Mouse (Mus musculus): ENCODE data around the gene Crtc3. TPM values are rescaled to one million over a fixed set of nuclear protein-coding genes. Genes with fewer than 3 reads are reported as not detected.

Crtc3 gene
- total and polyA plus RNA-seq, 3 experiments, result 4.2 to 15.8 TPM; not detected in 1

DNA sequence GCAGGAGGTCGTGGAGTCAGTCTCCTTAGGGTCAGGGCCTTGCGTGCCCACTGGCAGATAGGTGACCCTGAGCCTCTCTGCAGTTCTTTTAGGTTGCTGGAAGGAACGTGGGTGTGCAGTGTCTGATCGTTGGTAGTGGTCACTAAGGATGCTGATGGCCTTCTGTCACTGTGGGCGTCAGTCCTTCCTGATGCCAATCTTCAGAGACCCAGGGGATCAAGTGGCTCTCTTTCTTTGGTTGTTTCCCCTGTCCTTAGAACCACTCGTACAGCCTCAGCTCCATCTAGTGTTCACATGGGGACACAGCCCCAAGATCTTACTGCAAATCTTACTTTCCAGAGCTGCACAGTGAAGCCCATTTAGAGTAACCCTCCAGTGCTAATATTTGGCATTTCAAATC lies 104.7 kb downstream of the Crtc3 start (continued):
- TF ChIP-seq POLR2AphosphoS5 (IDR thresholded peaks at IDR 0.05; ENCODE audit: borderline replicate concordance, low read depth, low read length) (no peak), ZC3H11A (IDR thresholded peaks at IDR 0.05; ENCODE audit: low read depth, low read length) (peak; percentile 96), NRF1 (IDR thresholded peaks at IDR 0.05; ENCODE audit: insufficient read depth, low read depth, low read length, poor library complexity, severe bottlenecking) (no peak), ZNF384 (IDR thresholded peaks at IDR 0.05; ENCODE audit: low read depth, low read length) (no peak; the same call in 1 of the 2 replicates), JUND (IDR thresholded peaks at IDR 0.05; ENCODE audit: low read depth, low read length) (no peak), TBP (IDR thresholded peaks at IDR 0.05; ENCODE audit: low read depth, low read length) (no peak; the same call in 1 of the 2 replicates), TCF12 (IDR thresholded peaks at IDR 0.05; ENCODE audit: low read depth, low read length) (no peak), POLR2AphosphoS2 (IDR thresholded peaks at IDR 0.05; ENCODE audit: low read length) (no peak), CHD1 (IDR thresholded peaks at IDR 0.05; ENCODE audit: low read depth, low read length) (no peak), ELF1 (IDR thresholded peaks at IDR 0.05; ENCODE audit: low read depth, low read length) (no peak), MYC (IDR thresholded peaks at IDR 0.05; ENCODE audit: low read depth, low read length) (no peak), BHLHE40 (IDR thresholded peaks at IDR 0.05; ENCODE audit: borderline replicate concordance, low read depth, low read length) (no peak)

DNA sequence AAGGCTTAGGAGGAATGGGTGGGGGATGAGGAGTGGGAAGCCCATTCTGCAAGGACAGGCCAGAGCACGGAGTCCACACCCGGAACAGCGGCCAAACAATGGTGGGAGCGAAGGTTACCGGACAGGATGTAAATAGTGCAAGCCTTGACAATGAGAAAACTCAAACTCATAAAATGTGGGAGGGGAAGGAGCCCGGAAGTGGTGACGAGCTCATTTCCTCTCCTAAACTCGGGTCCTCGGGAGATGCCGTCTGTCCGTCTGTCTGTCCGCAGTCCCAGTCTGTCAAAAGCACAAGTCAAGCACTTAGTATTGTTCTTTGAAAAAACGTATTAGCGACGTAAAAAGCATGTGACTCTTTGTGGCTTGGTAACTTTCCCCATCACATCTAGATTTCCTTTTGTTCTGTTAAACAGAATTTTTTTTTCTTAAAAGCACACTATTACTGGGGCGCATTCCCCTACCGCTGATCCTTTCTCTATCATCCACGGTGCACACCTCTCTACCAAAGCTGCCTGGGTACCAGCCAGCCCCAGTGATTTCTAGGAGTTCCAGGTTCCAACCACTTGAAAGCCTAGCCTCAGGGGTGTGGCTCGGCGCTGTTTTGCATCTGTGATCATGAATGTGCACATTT lies 105.7 kb downstream of the Crtc3 start:
- Histone ChIP-seq H3K79me2 (ENCODE audit: control insufficient read depth, insufficient read depth, low read length, poor library complexity) (no peaks in the 10 kb centered on the region), H3K36me3 (ENCODE audit: control insufficient read depth in 1 of 2, insufficient read depth in 2 of 2, low read length in 2 of 2) (0 out of 4 replicates have a peak, but pooled peaks cover 0 to 3% of the 10 kb centered on the region in 2 experiments), H3K9ac (ENCODE audit: control insufficient read depth, low read depth, low read length, poor library complexity, severe bottlenecking) (peak overlapping the region; percentile 48), H3K4me1 (ENCODE audit: control insufficient read depth in 1 of 2, insufficient read depth in 2 of 2, low read length in 2 of 2) (peaks cover 3 to 11% of the 10 kb centered on the region in 2 experiments; a peak in 3 of 4 replicates), H3K27me3 (ENCODE audit: control insufficient read depth in 1 of 2, insufficient read depth in 2 of 2, low read length in 2 of 2) (no peaks in the 10 kb centered on the region), H3K9me3 (replicated peaks; ENCODE audit: insufficient read depth, low read length) (no peaks in the 10 kb centered on the region), H3K4me3 (ENCODE audit: control insufficient read depth in 1 of 2, insufficient read depth in 1 of 2, low read depth in 2 of 2, low read length in 2 of 2) (peak overlapping the region; percentile 47 to 55), H3K27ac (ENCODE audit: control insufficient read depth, low read depth, low read length) (no peak overlapping the region)
- DNase-seq (ENCODE audit: low read depth, low spot score), result peak; percentile 48
- TF ChIP-seq ZC3H11A (IDR thresholded peaks at IDR 0.05; ENCODE audit: low read depth, low read length), result no peak
- no peak for TF ChIP-seq E2F4 (IDR thresholded peaks at IDR 0.05; ENCODE audit: borderline replicate concordance, low read depth, low read length)
- no peak for TF ChIP-seq TBP (IDR thresholded peaks at IDR 0.05; ENCODE audit: low read depth, low read length)
- TF ChIP-seq USF1 (IDR thresholded peaks at IDR 0.05; ENCODE audit: low read depth, low read length), result peak; percentile 27; the same call in 1 of the 2 replicates
- TF ChIP-seq MAX (IDR thresholded peaks at IDR 0.05; ENCODE audit: low read length), result no peak
- TF ChIP-seq POLR2A (IDR thresholded peaks at IDR 0.05; ENCODE audit: control insufficient read depth in 1 of 2, insufficient read depth in 1 of 2, low read depth in 1 of 2, low read length in 2 of 2, poor library complexity in 1 of 2), result no peak
- TF ChIP-seq ZMIZ1 (IDR thresholded peaks at IDR 0.05; ENCODE audit: low read depth, low read length), result no peak
- no peak for TF ChIP-seq NELFE (IDR thresholded peaks at IDR 0.05; ENCODE audit: low read depth, low read length)
- 0 out of 2 replicates have a peak, but pooled peaks have one; percentile 8 for TF ChIP-seq MXI1 (IDR thresholded peaks at IDR 0.05; ENCODE audit: low read depth, low read length)
